Mouse (Mus musculus): Measurements from ENCODE around the gene Dclk1. TPM values are rescaled to one million over a fixed set of nuclear protein-coding genes. Genes with fewer than 3 reads are reported as not detected.

The Dclk1 gene
- polyA plus RNA-seq, 2 experiments, result 0.04 to 0.08 TPM

- TF ChIP-seq EP300 (IDR thresholded peaks at IDR 0.05; ENCODE audit: low read depth), result no peak
- TF ChIP-seq CTCF (IDR thresholded peaks at IDR 0.05; ENCODE audit: low read depth), result peak; percentile 19; the same call in 1 of the 2 replicates
- DNase-seq (ENCODE audit: low read depth in 3 of 3, low spot score in 3 of 3) (no peak), ATAC-seq (ENCODE audit: insufficient read depth) (no peak)
- H3K9me3 ChIP-seq (ENCODE audit: control insufficient read depth, low read length), result no peaks in the 10 kb centered on the region
- 0 out of 2 replicates have a peak overlapping the region, but pooled peaks have one; percentile 22 for H3K4me2 ChIP-seq (ENCODE audit: low read depth)
- H3K4me1 ChIP-seq (replicated peaks; ENCODE audit: control insufficient read depth in 2 of 2, insufficient read depth in 2 of 2, low read length in 1 of 2), result no peaks in the 10 kb centered on the region
- H3K27ac ChIP-seq, result no peak overlapping the region
- WGBS (ENCODE audit: insufficient replicate concordance), result 8% methylated on average over 11 of the region's 11 CpGs
- H3K9ac ChIP-seq (replicated peaks), result no peak overlapping the region
- peak overlapping the region in 1 of 2 experiments; percentile 30; a peak in 1 of 4 replicates for H3K4me3 ChIP-seq (ENCODE audit: insufficient read depth in 1 of 2, low read depth in 2 of 2, low read length in 2 of 2)
- H3K36me3 ChIP-seq (replicated peaks; ENCODE audit: control insufficient read depth, insufficient read depth, low read depth), result no peaks in the 10 kb centered on the region
- no peaks in the 10 kb centered on the region for H3K27me3 ChIP-seq (ENCODE audit: control insufficient read depth, insufficient read depth, low read length)
Measured at GRCm38 (mm10) chr3:55373689-55374088, 131.5 kb downstream of the Dclk1 start.

- Histone ChIP-seq H3K27me3 (ENCODE audit: control insufficient read depth, insufficient read depth, low read length) (no peaks in the 10 kb centered on the region), H3K36me3 (replicated peaks; ENCODE audit: control insufficient read depth, insufficient read depth, low read depth) (no peaks in the 10 kb centered on the region), H3K27ac (no peak overlapping the region), H3K9me3 (ENCODE audit: control insufficient read depth, low read length) (no peaks in the 10 kb centered on the region), H3K4me2 (ENCODE audit: low read depth) (no peak overlapping the region), H3K4me3 (ENCODE audit: insufficient read depth in 1 of 2, low read depth in 2 of 2, low read length in 2 of 2) (no peak overlapping the region), H3K4me1 (replicated peaks; ENCODE audit: control insufficient read depth in 2 of 2, insufficient read depth in 2 of 2, low read length in 1 of 2) (no peaks in the 10 kb centered on the region), H3K9ac (replicated peaks) (no peak overlapping the region)
- TF ChIP-seq EP300 (IDR thresholded peaks at IDR 0.05; ENCODE audit: low read depth), result no peak
- no peak for TF ChIP-seq CTCF (IDR thresholded peaks at IDR 0.05; ENCODE audit: low read depth)
- DNase-seq (ENCODE audit: low read depth in 3 of 3, low spot score in 3 of 3), result no peak
- WGBS (ENCODE audit: insufficient replicate concordance), result 67% methylated on average over 6 of the region's 6 CpGs
- no peak for ATAC-seq (ENCODE audit: insufficient read depth)
Measured at GRCm38 (mm10) chr3:55378591-55378990, 136.4 kb downstream of the Dclk1 start.

DNA sequence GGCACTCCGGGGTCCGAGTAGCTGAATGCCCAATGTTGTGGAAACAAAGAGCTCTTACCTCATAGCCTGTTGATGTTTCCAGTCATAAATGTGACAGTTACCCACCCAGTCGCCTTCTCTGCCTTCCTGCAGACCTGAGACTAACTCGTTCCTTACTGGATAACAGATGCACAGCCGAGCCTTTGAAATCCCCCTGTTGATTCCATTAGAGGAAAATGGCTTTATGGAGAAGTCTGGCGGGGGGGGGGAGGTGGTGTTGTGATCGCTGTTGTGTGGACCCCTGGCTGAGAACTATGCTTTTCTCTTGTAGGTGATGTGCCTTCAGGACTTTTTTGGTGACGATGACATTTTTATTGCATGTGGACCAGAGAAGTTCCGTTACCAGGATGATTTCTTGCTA, 138.3 kb downstream of the Dclk1 start:
- 57% methylated on average over 9 of the region's 9 CpGs for WGBS (ENCODE audit: insufficient replicate concordance)
- H3K27ac ChIP-seq, result no peak overlapping the region

DNA sequence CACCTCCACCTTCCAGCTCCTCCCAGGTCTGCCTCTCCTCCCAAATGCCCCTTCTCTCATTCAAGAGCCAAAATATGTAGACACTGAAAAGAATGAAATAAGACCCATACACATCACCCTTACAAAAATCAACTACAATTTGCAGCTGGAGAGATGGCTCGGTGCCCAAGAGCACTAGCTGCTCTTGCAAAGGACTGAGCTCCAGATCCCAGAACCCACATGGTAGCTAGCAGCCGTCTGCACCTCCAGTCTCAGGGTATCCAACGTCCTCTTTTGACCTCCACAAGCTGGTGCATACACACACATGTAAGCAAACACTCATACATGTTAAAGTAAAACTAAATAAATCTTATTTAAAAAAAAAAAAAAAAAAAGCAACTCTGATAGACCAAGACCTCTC, 150.4 kb downstream of the Dclk1 start:
- no peaks in the 10 kb centered on the region for H3K36me3 ChIP-seq (replicated peaks; ENCODE audit: control insufficient read depth, insufficient read depth, low read depth)
- ATAC-seq (ENCODE audit: insufficient read depth) (no peak), DNase-seq (ENCODE audit: low read depth in 3 of 3, low spot score in 3 of 3) (no peak)
- TF ChIP-seq CTCF (IDR thresholded peaks at IDR 0.05; ENCODE audit: low read depth), result no peak
- no peak for TF ChIP-seq EP300 (IDR thresholded peaks at IDR 0.05; ENCODE audit: low read depth)
- no peaks in the 10 kb centered on the region for H3K27me3 ChIP-seq (ENCODE audit: control insufficient read depth, insufficient read depth, low read length)
- no peaks in the 10 kb centered on the region for H3K4me1 ChIP-seq (replicated peaks; ENCODE audit: control insufficient read depth in 2 of 2, insufficient read depth in 2 of 2, low read length in 1 of 2)
- WGBS (ENCODE audit: insufficient replicate concordance), result 50% methylated on average over 3 of the region's 3 CpGs
- H3K4me3 ChIP-seq (ENCODE audit: insufficient read depth in 1 of 2, low read depth in 2 of 2, low read length in 2 of 2), result no peak overlapping the region
- no peak overlapping the region for H3K9ac ChIP-seq (replicated peaks)
- H3K4me2 ChIP-seq (ENCODE audit: low read depth), result no peak overlapping the region
- no peak overlapping the region for H3K27ac ChIP-seq
- H3K9me3 ChIP-seq (ENCODE audit: control insufficient read depth, low read length), result no peaks in the 10 kb centered on the region

More for the DNA sequence above, 138.3 kb downstream of the Dclk1 start:
- TF ChIP-seq EP300 (IDR thresholded peaks at IDR 0.05; ENCODE audit: low read depth) (no peak), CTCF (IDR thresholded peaks at IDR 0.05; ENCODE audit: low read depth) (no peak)
- no peak for DNase-seq (ENCODE audit: low read depth in 3 of 3, low spot score in 3 of 3)
- H3K4me2 ChIP-seq (ENCODE audit: low read depth), result no peak overlapping the region
- no peak for ATAC-seq (ENCODE audit: insufficient read depth)
- H3K36me3 ChIP-seq (replicated peaks; ENCODE audit: control insufficient read depth, insufficient read depth, low read depth), result no peaks in the 10 kb centered on the region
- H3K4me3 ChIP-seq (ENCODE audit: insufficient read depth in 1 of 2, low read depth in 2 of 2, low read length in 2 of 2), result no peak overlapping the region
- H3K27me3 ChIP-seq (ENCODE audit: control insufficient read depth, insufficient read depth, low read length), result no peaks in the 10 kb centered on the region
- H3K9me3 ChIP-seq (ENCODE audit: control insufficient read depth, low read length), result no peaks in the 10 kb centered on the region
- H3K4me1 ChIP-seq (replicated peaks; ENCODE audit: control insufficient read depth in 2 of 2, insufficient read depth in 2 of 2, low read length in 1 of 2), result no peaks in the 10 kb centered on the region
- no peak overlapping the region for H3K9ac ChIP-seq (replicated peaks)

GRCm38 (mm10) chr3:55393549-55393948, 151.4 kb downstream of the Dclk1 start:
- TF ChIP-seq EP300 (IDR thresholded peaks at IDR 0.05; ENCODE audit: low read depth), result no peak
- WGBS (ENCODE audit: insufficient replicate concordance), result 40% methylated on average over 3 of the region's 3 CpGs
- no peaks in the 10 kb centered on the region for H3K9me3 ChIP-seq (ENCODE audit: control insufficient read depth, low read length)
- no peaks in the 10 kb centered on the region for H3K4me1 ChIP-seq (replicated peaks; ENCODE audit: control insufficient read depth in 2 of 2, insufficient read depth in 2 of 2, low read length in 1 of 2)
- H3K9ac ChIP-seq (replicated peaks), result no peak overlapping the region
- no peak overlapping the region for H3K4me2 ChIP-seq (ENCODE audit: low read depth)
- no peaks in the 10 kb centered on the region for H3K27me3 ChIP-seq (ENCODE audit: control insufficient read depth, insufficient read depth, low read length)
- H3K4me3 ChIP-seq (ENCODE audit: insufficient read depth in 1 of 2, low read depth in 2 of 2, low read length in 2 of 2), result no peak overlapping the region
- DNase-seq (ENCODE audit: low read depth in 3 of 3, low spot score in 3 of 3) (no peak), ATAC-seq (ENCODE audit: insufficient read depth) (no peak)
- H3K27ac ChIP-seq, result no peak overlapping the region
- no peaks in the 10 kb centered on the region for H3K36me3 ChIP-seq (replicated peaks; ENCODE audit: control insufficient read depth, insufficient read depth, low read depth)

All from liver, embryonic 14.5 days (tissue).